In the genomic region with DNA sequence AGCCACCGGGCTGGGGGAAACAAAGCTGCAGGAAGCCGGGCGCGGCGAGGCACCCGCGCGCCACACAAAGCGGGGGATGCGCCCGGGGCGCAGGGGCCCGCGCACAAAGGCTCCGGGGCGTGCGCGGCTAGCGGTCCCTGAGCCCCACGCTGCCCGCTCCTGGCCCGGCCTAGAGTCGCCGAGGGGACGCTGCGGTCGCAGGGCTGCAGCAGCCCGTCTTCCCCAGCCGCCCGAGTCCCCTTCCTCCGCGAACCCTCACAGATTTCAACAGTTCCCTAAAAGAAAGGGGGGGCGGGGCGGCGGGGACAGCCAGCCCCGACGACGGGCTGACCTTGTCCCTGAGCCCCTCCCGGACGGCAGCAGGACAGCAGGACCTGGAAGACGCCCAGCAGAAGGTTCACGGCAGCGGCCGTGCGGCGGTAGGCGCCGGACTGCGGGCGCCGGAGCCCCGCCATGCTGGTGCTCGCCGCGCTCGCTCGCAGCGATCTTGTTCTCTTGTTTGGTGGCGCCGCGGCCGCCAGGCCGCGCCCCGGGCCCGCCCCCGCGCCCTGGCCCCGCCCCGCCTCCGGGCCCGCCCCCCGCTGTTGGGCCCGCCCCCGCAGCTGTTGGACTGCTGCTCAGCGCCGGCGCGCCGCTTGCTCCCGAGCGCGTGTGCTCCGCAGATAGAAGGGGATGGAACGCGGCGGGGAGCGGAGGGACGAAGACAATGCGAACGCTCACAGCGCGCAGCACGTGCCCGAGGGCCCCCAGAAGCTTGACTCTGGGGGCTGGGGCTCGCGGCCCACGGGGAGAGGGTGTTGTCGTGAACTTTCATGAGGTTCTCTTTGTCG, we compare ENCODE assay signal across 8 mouse cellular contexts. TPM values are rescaled to one million over a fixed set of nuclear protein-coding genes. Genes with fewer than 3 reads are reported as not detected.
DNase-seq lines count a peak whose midpoint lies in the region; ATAC-seq lines count a peak whose summit lies in the region.

Gene Tmem131l, minus strand, starts transcription at position 530 of the 830 bp plus-strand sequence.

- peak within 1 kb of the TSS; percentile 96 for H3K4me3 ChIP-seq in intestine, embryonic 15.5 days (replicated peaks)
- peak within 1 kb of the TSS; percentile 93 for H3K4me3 ChIP-seq in midbrain, embryonic 10.5 days

- under 1% methylated on average over 95 of the region's 100 CpGs for WGBS in intestine, embryonic 15.5 days
- under 1% methylated on average over 100 of the region's 100 CpGs for WGBS in midbrain, embryonic 10.5 days

- H3K36me3 ChIP-seq in intestine, embryonic 15.5 days = no peaks in the 10 kb centered on the region
- H3K36me3 ChIP-seq in midbrain, embryonic 10.5 days = peaks cover 25% of the 10 kb centered on the region

- peak within 1 kb of the TSS; percentile 91 for H3K27ac ChIP-seq in intestine, embryonic 15.5 days
- peak within 1 kb of the TSS; percentile 99 for H3K27ac ChIP-seq in midbrain, embryonic 10.5 days (replicated peaks)

- no peak for DNase-seq in cerebellum, adult 9-10 months
- peak; percentile 95 for DNase-seq in embryo, embryonic 11 days
- peak; percentile 65 to 71 for DNase-seq in gastrocnemius, postnatal 36 days
- peak; percentile 69 to 78 for DNase-seq in left cerebral cortex, postnatal 36 days (ENCODE audit: low spot score in 2 of 2)
- peak; percentile 90 for DNase-seq in midbrain, embryonic 10.5 days (ENCODE audit: low spot score)
- peak; percentile 88 for DNase-seq in right cerebral cortex, postnatal 4 days

- H3K27me3 ChIP-seq in intestine, embryonic 15.5 days (replicated peaks) = no peaks in the 10 kb centered on the region
- peaks cover 13% of the 10 kb centered on the region for H3K27me3 ChIP-seq in midbrain, embryonic 10.5 days (ENCODE audit: low read depth, poor library complexity, severe bottlenecking)

- peak within 1 kb of the TSS; percentile 94 for H3K4me2 ChIP-seq in intestine, embryonic 15.5 days (replicated peaks)

- peaks cover 12% of the 10 kb centered on the region for H3K4me1 ChIP-seq in intestine, embryonic 15.5 days (replicated peaks)
- peaks cover 43% of the 10 kb centered on the region for H3K4me1 ChIP-seq in midbrain, embryonic 10.5 days

- ATAC-seq in cerebellum, adult (ENCODE audit: insufficient number of reproducible peaks, low FRiP score, low TSS enrichment) = peak; percentile 62
- ATAC-seq in intestine, embryonic 15.5 days = peak; percentile 96

- H3K9ac ChIP-seq in intestine, embryonic 15.5 days = peak within 1 kb of the TSS; percentile 93

- no peaks in the 10 kb centered on the region for H3K9me3 ChIP-seq in intestine, embryonic 15.5 days
- H3K9me3 ChIP-seq in midbrain, embryonic 10.5 days (replicated peaks) = no peaks in the 10 kb centered on the region

- intact Hi-C loops in gastrocnemius, postnatal 36 days (cut with DNase I) = loop anchor here (2.0 to 5.0 kb wide), 3 partner anchors 21 to 93 kb away; no protein-coding TSS in a partner anchor
- intact Hi-C loops in left cerebral cortex, postnatal 36 days (cut with DNase I) = loop anchor here (5.0 kb wide), 3 partner anchors 43 to 123 kb away; partner anchors contain the start of gene Mnd1

RNA-seq across cellular contexts. Expression of gene Tmem131l, which starts in this region (rescaled TPM):
- total RNA-seq in gastrocnemius, postnatal 36 days (2021) = 10 to 100 TPM; 13.0 to 18.4 TPM
- polyA plus RNA-seq in intestine, embryonic 15.5 days (2015; fragmentation: Nextera tagmentation; extraction: Ambion mirVana) = 26.1 and 32.0 TPM in 2 replicates
- 10 to 100 TPM; 17.7 to 28.0 TPM for total RNA-seq in left cerebral cortex, postnatal 36 days (2021)
- 59.4 and 68.0 TPM in 2 replicates for polyA plus RNA-seq in midbrain, embryonic 10.5 days (2016; fragmentation: Nextera tagmentation; extraction: Ambion mirVana)
